Mouse (Mus musculus) lung, adult 2 months (tissue): ENCODE results near the gene Macrod2.

ENCODE experiments used
- CTCF ChIP-seq: fragments of 200-500 bp; IDR thresholded peaks from 2 replicates; pipeline ENCODE4 v1.5.1; 2011; ENCODE audit warnings: mild to moderate bottlenecking, low read length, control low read depth; ENCODE audit not compliant: insufficient read depth
- POLR2A ChIP-seq: fragments of 200-500 bp; IDR thresholded peaks from 2 replicates; pipeline ENCODE4 v1.6.1; 2011; ENCODE audit warnings: low read depth, mild to moderate bottlenecking, control low read depth, low read length, borderline replicate concordance; ENCODE audit errors: extremely low read depth

DNA sequence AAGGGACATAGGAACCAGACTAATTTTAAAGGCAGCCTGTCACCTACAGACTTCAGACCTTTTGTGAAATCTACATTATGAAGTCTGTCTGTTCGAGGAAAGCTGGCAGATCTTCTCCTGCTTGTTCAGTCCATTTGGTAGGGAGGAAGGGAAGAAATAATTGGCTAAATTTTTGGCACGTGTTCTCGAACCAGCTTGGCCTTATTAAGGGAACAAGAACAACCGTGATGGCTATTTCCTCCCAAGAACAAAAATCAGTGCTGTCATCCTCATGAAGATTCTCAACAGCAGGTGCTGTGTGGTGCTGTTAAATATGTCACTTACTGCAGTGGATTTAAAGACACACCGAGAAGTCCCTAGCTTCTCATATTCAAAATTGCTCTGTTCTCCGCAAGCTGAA, 1859.5 kb downstream of the Macrod2 start:
- TF ChIP-seq POLR2A = no peak
- TF ChIP-seq CTCF = no peak
